Mouse (Mus musculus): Measurements from ENCODE around the gene Cipc.

DNA sequence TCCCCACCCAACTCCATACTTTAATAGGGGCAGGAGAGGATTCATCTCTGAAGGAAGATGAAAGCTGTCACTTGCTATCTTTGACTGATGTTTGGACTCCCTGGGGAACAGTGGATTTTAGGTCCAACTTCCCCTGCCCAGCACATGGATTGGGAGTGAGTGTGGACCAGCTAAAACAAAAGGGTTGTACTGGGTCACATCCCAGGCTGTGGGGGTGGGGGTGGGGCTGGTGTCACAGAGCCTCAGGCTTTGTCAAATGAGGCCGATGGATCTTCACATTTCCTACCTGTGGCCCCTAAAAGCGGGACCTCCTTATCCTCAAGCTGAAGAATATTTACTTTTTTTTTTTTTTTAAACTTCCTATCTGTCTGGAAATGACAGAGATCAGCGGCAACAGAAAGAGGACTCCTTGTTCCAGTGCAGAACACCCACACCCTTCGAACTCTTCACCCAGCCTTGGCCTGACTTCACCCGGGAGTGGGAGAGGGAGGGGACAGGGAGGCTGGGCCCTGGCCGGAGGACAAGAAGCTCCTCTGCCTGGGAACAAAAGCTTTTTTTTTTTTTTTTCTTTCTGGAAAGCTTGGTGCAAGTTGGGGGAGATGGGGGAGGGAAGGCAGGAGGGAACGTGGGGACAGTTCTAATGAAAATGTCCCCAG lies 14.8 kb upstream of the Cipc start:
- TF ChIP-seq CTCF (IDR thresholded peaks at IDR 0.05; ENCODE audit: insufficient read depth, low read depth, low read length) (no peak), POLR2A (IDR thresholded peaks at IDR 0.05; ENCODE audit: insufficient read depth, low read depth, low read length) (no peak)

Data from olfactory bulb, adult 2 months (tissue).